Mouse (Mus musculus) CH12.LX (cell line): ENCODE results near the gene Ank3. TPM values are rescaled to one million over a fixed set of nuclear protein-coding genes. Genes with fewer than 3 reads are reported as not detected.

Experiments used
- DNase-seq: peaks from one replicate; pipeline ENCODE4 v3.0.0-alpha.2; 2013; ENCODE audit errors: extremely low read depth
- H3K27ac ChIP-seq: 2 replicates; pipeline ENCODE4 v1.5.1; 2012; ENCODE audit warnings: low read depth, mild to moderate bottlenecking, control low read depth, moderate library complexity; ENCODE audit not compliant: insufficient read depth
- H3K27me3 ChIP-seq: replicated peaks from 2 replicates; pipeline ENCODE3; 2012; ENCODE audit warnings: inconsistent platforms
- H3K36me3 ChIP-seq, 2 experiments: replicated peaks in 1 of 2; 2 replicates each; pipeline versions ENCODE3 to v1.6.1; 2012; ENCODE audit warnings: inconsistent platforms in 1 of 2, low read length in 1 of 2, mild to moderate bottlenecking in 1 of 2, mixed read lengths in 1 of 2, moderate library complexity in 1 of 2; ENCODE audit not compliant: control insufficient read depth in 1 of 2, insufficient read depth in 1 of 2
- H3K4me1 ChIP-seq, 2 experiments: 2 replicates each; pipeline ENCODE4 v1.6.1; 2012; ENCODE audit warnings: inconsistent platforms in 1 of 2, moderate library complexity in 1 of 2; ENCODE audit not compliant: insufficient read depth in 2 of 2, control insufficient read depth in 1 of 2
- H3K4me2 ChIP-seq: 2 replicates; pipeline ENCODE4 v1.6.1; 2012; ENCODE audit warnings: low read depth, mild to moderate bottlenecking, control low read depth; ENCODE audit not compliant: poor library complexity, insufficient read depth, severe bottlenecking
- H3K4me3 ChIP-seq, 3 experiments: fragments of 150-350 bp in 1 of 3; sonication (generic) in 1 of 3; replicated peaks in 1 of 3; 2 replicates each; pipeline versions ENCODE3 to v1.5.1; 2011 to 2012; ENCODE audit warnings: low read depth in 2 of 3, low read length in 2 of 3, mild to moderate bottlenecking in 2 of 3, moderate library complexity in 2 of 3, control low read depth in 1 of 3, improper control_type of control experiment in 1 of 3, inconsistent platforms in 1 of 3, mixed read lengths in 1 of 3; ENCODE audit not compliant: poor library complexity in 1 of 3
- H3K79me2 ChIP-seq: replicated peaks from 2 replicates; pipeline ENCODE4 v1.6.1; 2012; ENCODE audit warnings: mild to moderate bottlenecking, moderate library complexity; ENCODE audit not compliant: control insufficient read depth, poor library complexity, insufficient read depth, severe bottlenecking; ENCODE audit errors: extremely low read depth
- H3K9ac ChIP-seq: 2 replicates; pipeline ENCODE4 v1.6.1; 2012; ENCODE audit warnings: low read depth, mild to moderate bottlenecking, control low read depth, moderate library complexity; ENCODE audit not compliant: insufficient read depth
- H3K9me3 ChIP-seq: replicated peaks from 2 replicates; pipeline ENCODE3; 2012; ENCODE audit warnings: low read length, inconsistent platforms, mixed read lengths
- E2F4 ChIP-seq: IDR thresholded peaks from 2 replicates; pipeline ENCODE4 v1.6.1; 2011; ENCODE audit warnings: low read depth, low read length, improper control_type of control experiment; ENCODE audit not compliant: insufficient replicate concordance
- ELF1 ChIP-seq: IDR thresholded peaks from 2 replicates; pipeline ENCODE4 v1.6.1; 2014; ENCODE audit warnings: low read depth, mild to moderate bottlenecking, inconsistent platforms, low read length, improper control_type of control experiment
- EP300 ChIP-seq: IDR thresholded peaks from 2 replicates; pipeline ENCODE4 v1.6.1; 2011; ENCODE audit warnings: low read length, improper control_type of control experiment
- ETS1 ChIP-seq: conservative IDR thresholded peaks from 2 replicates; pipeline ENCODE4 v1.6.1; 2012; ENCODE audit warnings: low read depth, mild to moderate bottlenecking, inconsistent platforms, low read length, improper control_type of control experiment, moderate library complexity
- IRF4 ChIP-seq: IDR thresholded peaks from 2 replicates; pipeline ENCODE4 v1.6.1; 2014; ENCODE audit warnings: low read depth, mild to moderate bottlenecking, inconsistent platforms, low read length, improper control_type of control experiment
- KAT2A ChIP-seq: IDR thresholded peaks from 2 replicates; pipeline ENCODE4 v1.6.1; 2012; ENCODE audit warnings: low read length, improper control_type of control experiment, inconsistent platforms; ENCODE audit not compliant: insufficient replicate concordance
- MAFK ChIP-seq: IDR thresholded peaks from 2 replicates; pipeline ENCODE4 v1.6.1; 2011; ENCODE audit warnings: low read length, improper control_type of control experiment; ENCODE audit not compliant: insufficient replicate concordance
- MAX ChIP-seq: IDR thresholded peaks from 2 replicates; pipeline ENCODE4 v1.6.1; 2011; ENCODE audit warnings: low read length, improper control_type of control experiment
- MAZ ChIP-seq: IDR thresholded peaks from 2 replicates; pipeline ENCODE4 v1.6.1; 2012; ENCODE audit warnings: low read depth, mild to moderate bottlenecking, inconsistent platforms, low read length, improper control_type of control experiment, moderate library complexity
- NELFE ChIP-seq: IDR thresholded peaks from 2 replicates; pipeline ENCODE4 v1.6.1; 2011; ENCODE audit warnings: low read depth, low read length, improper control_type of control experiment
- PAX5 ChIP-seq: IDR thresholded peaks from 2 replicates; pipeline ENCODE4 v1.6.1; 2012; ENCODE audit warnings: low read length, inconsistent platforms, mixed read lengths
- POLR2AphosphoS2 ChIP-seq: IDR thresholded peaks from 2 replicates; pipeline ENCODE4 v1.6.1; 2011; ENCODE audit warnings: low read depth, low read length, improper control_type of control experiment
- RCOR1 ChIP-seq: conservative IDR thresholded peaks from 2 replicates; pipeline ENCODE4 v1.6.1; 2012; ENCODE audit warnings: low read depth, mild to moderate bottlenecking, inconsistent platforms, low read length, improper control_type of control experiment
- SMC3 ChIP-seq: IDR thresholded peaks from 2 replicates; pipeline ENCODE4 v1.6.1; 2011; ENCODE audit warnings: low read depth, low read length, improper control_type of control experiment
- TCF12 ChIP-seq: IDR thresholded peaks from 2 replicates; pipeline ENCODE4 v1.6.1; 2014; ENCODE audit warnings: low read depth, mild to moderate bottlenecking, inconsistent platforms, low read length, improper control_type of control experiment
- UBTF ChIP-seq: IDR thresholded peaks from 2 replicates; pipeline ENCODE4 v1.6.1; 2012; ENCODE audit warnings: low read depth, mild to moderate bottlenecking, inconsistent platforms, low read length, improper control_type of control experiment, moderate library complexity
- USF1 ChIP-seq: IDR thresholded peaks from 2 replicates; pipeline ENCODE4 v1.6.1; 2014; ENCODE audit warnings: low read depth, mild to moderate bottlenecking, inconsistent platforms, low read length, improper control_type of control experiment
- USF2 ChIP-seq: conservative IDR thresholded peaks from 2 replicates; pipeline ENCODE4 v1.6.1; 2011; ENCODE audit warnings: low read depth, low read length, improper control_type of control experiment
- ZC3H11A ChIP-seq: IDR thresholded peaks from 2 replicates; pipeline ENCODE4 v1.6.1; 2012; ENCODE audit warnings: low read depth, mild to moderate bottlenecking, inconsistent platforms, low read length, improper control_type of control experiment
- dilution Hi-C: fragments of 300-500 bp; cut with MboI; formaldehyde crosslinking; loops from 2 replicates; pipeline ENCODE4 v1.14.3; 2020; ENCODE audit warnings: low sequenced_read_pairs; ENCODE audit not compliant: extremely low pct_unique_long_range_greater_than_20kb, extremely low pct_ligation_motif_present
- in situ Hi-C: fragments of 300-500 bp; cut with MboI; formaldehyde crosslinking; loops from 3 replicates; pipeline ENCODE4 v1.14.3; 2019; ENCODE audit warnings: low sequenced_read_pairs, low pct_ligation_motif_present, low pct_unique_long_range_greater_than_20kb, mixed read lengths
- polyA plus RNA-seq: library from polyadenylated mRNA; unstranded; fragments of >175 nt; gene quantifications from 2 replicates; pipeline ENCODE4 v1.2.1, GENCODE M21; 2012; ENCODE audit warnings: low read depth; ENCODE audit not compliant: insufficient read length
- total RNA-seq, 2 experiments: library from RNA; depleted of rRNA; stranded (reverse); fragments of 300-350 nt in 1 of 2; fragments of >200 nt in 1 of 2; gene quantifications; 2 replicates each; pipeline ENCODE4 v1.2.3; 2012 to 2014

The Ank3 gene
- total and polyA plus RNA-seq, 3 experiments, result 4.7 to 8.3 (median 6.2) TPM

DNA sequence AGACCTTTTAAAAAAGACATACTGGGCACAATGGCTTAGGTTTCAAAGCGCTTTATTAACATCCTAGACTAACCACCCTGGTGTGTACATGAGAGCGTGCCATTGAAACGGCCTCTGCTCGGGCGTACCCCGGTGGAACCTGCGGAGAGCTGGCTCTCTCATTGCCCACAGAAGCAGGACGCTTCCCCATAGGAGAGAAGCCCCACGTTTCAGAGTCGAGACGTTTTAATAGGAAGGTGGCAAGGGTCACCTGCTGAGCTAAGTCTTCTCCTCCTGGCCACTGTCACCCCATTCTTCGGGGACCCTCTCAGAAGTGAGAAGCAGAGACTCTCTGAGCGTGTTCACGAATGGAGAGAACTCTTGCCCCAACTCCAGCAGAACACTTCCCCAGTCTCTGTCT is 526.3 kb downstream of the Ank3 start:
- H3K9me3 ChIP-seq, result no peaks in the 10 kb centered on the region
- dilution Hi-C loops (no loop called here), in situ Hi-C loops (no loop called here)
- H3K9ac ChIP-seq, result no peak overlapping the region
- H3K4me1 ChIP-seq, result peaks cover 10 to 11% of the 10 kb centered on the region in 2 experiments; a peak in 3 of 4 replicates
- no peak overlapping the region for H3K4me3 ChIP-seq
- TF ChIP-seq POLR2AphosphoS2 (no peak), MAZ (no peak), E2F4 (no peak), UBTF (no peak), SMC3 (no peak), USF2 (no peak), MAX (no peak), ELF1 (no peak), IRF4 (no peak), NELFE (no peak), USF1 (no peak), KAT2A (no peak), MAFK (no peak)
- H3K27ac ChIP-seq, result no peak overlapping the region
- no peaks in the 10 kb centered on the region for H3K27me3 ChIP-seq
- H3K79me2 ChIP-seq, result no peaks in the 10 kb centered on the region
- peaks cover 0 to 12% of the 10 kb centered on the region in 2 experiments for H3K36me3 ChIP-seq
- no peak for DNase-seq
- no peak overlapping the region for H3K4me2 ChIP-seq

- Histone ChIP-seq H3K27ac (no peak overlapping the region), H3K4me2 (no peak overlapping the region), H3K79me2 (no peaks in the 10 kb centered on the region), H3K4me1 (peaks cover 10 to 11% of the 10 kb centered on the region in 2 experiments; a peak in 3 of 4 replicates), H3K9ac (no peak overlapping the region), H3K9me3 (no peaks in the 10 kb centered on the region), H3K4me3 (no peak overlapping the region), H3K36me3 (peaks cover 0 to 11% of the 10 kb centered on the region in 2 experiments), H3K27me3 (no peaks in the 10 kb centered on the region)
- TF ChIP-seq ETS1 (no peak), UBTF (no peak), TCF12 (no peak), RCOR1 (no peak), ZC3H11A (no peak), EP300 (no peak), PAX5 (no peak)
- in situ Hi-C loops, result no loop called here
- no peak for DNase-seq
- dilution Hi-C loops, result no loop called here
These were observed 526.9 kb downstream of the Ank3 start for GRCm38 (mm10) chr10:69925285-69926157.
